In genomic region chr16:18360151-18360805, GRCm38 (mm10) we compare ENCODE assay signal across 16 mouse cellular contexts. TPM values are rescaled to one million over a fixed set of nuclear protein-coding genes. Genes with fewer than 3 reads are reported as not detected.
DNase-seq lines count a peak whose midpoint lies in the region; ATAC-seq lines count a peak whose summit lies in the region.
"Had no signal": no experiment of that assay in that cellular context is flagged by ENCODE, and none has a peak within 500 bp of the region (broad histone marks: within the 10 kb centered on the region; RNA-seq: fewer than 3 reads in every experiment).

No protein-coding gene starts in this region.

- no peak for DNase-seq in cerebellum, postnatal 4 days (ENCODE audit: low spot score in 2 of 2)
- DNase-seq in kidney, postnatal 10 days: peak; percentile 37
- DNase-seq in cerebellum, adult 11 months: peak; percentile 68
- no peak for DNase-seq in heart, adult 18-20 months
- DNase-seq: adrenal gland, postnatal 36 days; lung, adult 2 months had no signal

- WGBS in kidney, embryonic 15.5 days: 58% methylated on average over 6 of the region's 6 CpGs
- 62% methylated on average over 6 of the region's 6 CpGs for WGBS in hindbrain, embryonic 16.5 days

- no peak overlapping the region for H3K4me2 ChIP-seq in kidney, embryonic 15.5 days
- no peak overlapping the region for H3K4me2 ChIP-seq in hindbrain, embryonic 16.5 days (ENCODE audit: low read length)
- H3K4me2 ChIP-seq: heart, embryonic 13.5 days; limb, embryonic 13.5 days; midbrain, embryonic 13.5 days; neural tube, embryonic 12.5 days had no signal

- H3K4me3 ChIP-seq in kidney, embryonic 15.5 days (replicated peaks): no peak overlapping the region
- no peak overlapping the region for H3K4me3 ChIP-seq in hindbrain, embryonic 16.5 days (ENCODE audit: low read length)
- H3K4me3 ChIP-seq: erythroblast, embryonic 14.5 days; heart, embryonic 13.5 days; limb, embryonic 13.5 days; midbrain, embryonic 13.5 days; neural tube, embryonic 12.5 days had no signal

- ATAC-seq in cerebellum, adult (ENCODE audit: insufficient number of reproducible peaks, low FRiP score, low TSS enrichment): peak; percentile 87
- ATAC-seq in kidney, embryonic 15.5 days (replicated peaks; ENCODE audit: low FRiP score): no peak
- 0 out of 2 replicates have a peak, but pooled peaks have one; percentile 25 for ATAC-seq in hindbrain, embryonic 16.5 days
- no peak for ATAC-seq in megakaryocyte-erythroid progenitor cell, adult 5-6 weeks (replicated peaks; ENCODE audit: low FRiP score, low TSS enrichment, poor library complexity, severe bottlenecking)
- ATAC-seq: inflammation-experienced regulatory T-cells, adult 6 months; midbrain, embryonic 13.5 days had no signal

- no peak overlapping the region for H3K27ac ChIP-seq in kidney, embryonic 15.5 days
- no peak overlapping the region; the same call in 1 of the 2 replicates for H3K27ac ChIP-seq in hindbrain, embryonic 16.5 days (ENCODE audit: low read depth, low read length)
- H3K27ac ChIP-seq: heart, embryonic 13.5 days; limb, embryonic 13.5 days; midbrain, embryonic 13.5 days; neural tube, embryonic 12.5 days had no signal

- H3K36me3 ChIP-seq in kidney, embryonic 15.5 days: no peaks in the 10 kb centered on the region
- peaks cover 4% of the 10 kb centered on the region for H3K36me3 ChIP-seq in hindbrain, embryonic 16.5 days (ENCODE audit: control insufficient read depth, insufficient read depth, low read length)
- H3K36me3 ChIP-seq: heart, embryonic 13.5 days; limb, embryonic 13.5 days had no signal

- H3K9ac ChIP-seq in kidney, embryonic 15.5 days: no peak overlapping the region
- no peak overlapping the region for H3K9ac ChIP-seq in hindbrain, embryonic 16.5 days (ENCODE audit: low read depth, low read length)
- H3K9ac ChIP-seq: heart, embryonic 13.5 days; limb, embryonic 13.5 days; midbrain, embryonic 13.5 days; neural tube, embryonic 12.5 days had no signal

- H3K9me3 ChIP-seq in kidney, embryonic 15.5 days (replicated peaks): no peaks in the 10 kb centered on the region
- H3K9me3 ChIP-seq in hindbrain, embryonic 16.5 days (ENCODE audit: control insufficient read depth, low read length): no peaks in the 10 kb centered on the region
- H3K9me3 ChIP-seq: heart, embryonic 13.5 days; limb, embryonic 13.5 days; midbrain, embryonic 13.5 days; neural tube, embryonic 12.5 days had no signal

- no peaks in the 10 kb centered on the region for H3K4me1 ChIP-seq in kidney, embryonic 15.5 days
- H3K4me1 ChIP-seq in hindbrain, embryonic 16.5 days (ENCODE audit: control insufficient read depth, insufficient read depth, low read depth, low read length): no peaks in the 10 kb centered on the region
- H3K4me1 ChIP-seq: heart, embryonic 13.5 days; limb, embryonic 13.5 days; neural tube, embryonic 12.5 days had no signal

- no peaks in the 10 kb centered on the region for H3K27me3 ChIP-seq in kidney, embryonic 15.5 days
- no peaks in the 10 kb centered on the region for H3K27me3 ChIP-seq in hindbrain, embryonic 16.5 days (replicated peaks; ENCODE audit: control insufficient read depth, insufficient read depth, low read length)
- H3K27me3 ChIP-seq: heart, embryonic 13.5 days; limb, embryonic 13.5 days; midbrain, embryonic 13.5 days; neural tube, embryonic 12.5 days had no signal

RNA-seq across cellular contexts. Expression of gene Arvcf, which starts 12.3 kb away (rescaled TPM):
- polyA plus RNA-seq in kidney, embryonic 15.5 days (2015; fragmentation: Nextera tagmentation; extraction: Ambion mirVana): 23.7 and 27.1 TPM in 2 replicates
- polyA plus RNA-seq in hindbrain, embryonic 16.5 days (2015; fragmentation: Nextera tagmentation; extraction: Ambion mirVana): 68.3 and 80.3 TPM in 2 replicates
- 10 to 100 TPM; 13.1 to 15.1 TPM for total RNA-seq in heart, adult 18-20 months (2021)
- 14.0 and 16.5 TPM in 2 replicates for total RNA-seq in megakaryocyte-erythroid progenitor cell, adult 5-6 weeks (2014; fragmentation: Nextera tagmentation)
- total RNA-seq in megakaryocyte-erythroid progenitor cell, adult 5-6 weeks (2017): 14.3 and 19.4 TPM in 2 replicates

RNA-seq across cellular contexts. Expression of gene Tango2, which starts 12.4 kb away (rescaled TPM):
- 22.5 and 29.2 TPM in 2 replicates for polyA plus RNA-seq in kidney, embryonic 15.5 days (2015; fragmentation: Nextera tagmentation; extraction: Ambion mirVana)
- 101 and 112 TPM in 2 replicates for polyA plus RNA-seq in hindbrain, embryonic 16.5 days (2015; fragmentation: Nextera tagmentation; extraction: Ambion mirVana)
- total RNA-seq in heart, adult 18-20 months (2021): 100 to 1,000 TPM; 170 to 176 TPM
- total RNA-seq in megakaryocyte-erythroid progenitor cell, adult 5-6 weeks (2014; fragmentation: Nextera tagmentation): 76.7 and 91.5 TPM in 2 replicates
- 16.9 and 20.4 TPM in 2 replicates for total RNA-seq in megakaryocyte-erythroid progenitor cell, adult 5-6 weeks (2017)

Comparison
In these comparisons a context has a peak if more than half of its experiments do, and no peak if none do; other contexts are left out.
1. DNase-seq: peak in kidney, postnatal 10 days (single experiment) and cerebellum, adult 11 months (single experiment); none in cerebellum, postnatal 4 days (0 of 2) and heart, adult 18-20 months (0 of 2).
2. ATAC-seq: peak in cerebellum, adult (single experiment) and hindbrain, embryonic 16.5 days (single experiment); none in kidney, embryonic 15.5 days (single experiment) and megakaryocyte-erythroid progenitor cell, adult 5-6 weeks (single experiment).